Mouse (Mus musculus) ES-Bruce4 (cell line): ENCODE measurements at regions not wholly inside any gene's neighbourhood (a gene's known extent, or its start where the extent isn't known, plus 50 kb on each side); places are given as distances from the start of the nearest gene placed in this dataset.

Experiments
- H3K27ac ChIP-seq: 2 replicates; pipeline ENCODE4 v1.5.1; 2012; ENCODE audit warnings: low read length, inconsistent platforms; ENCODE audit not compliant: insufficient read depth
- H3K27me3 ChIP-seq: 2 replicates; pipeline ENCODE4 v1.6.1; 2012; ENCODE audit warnings: mild to moderate bottlenecking, low read length, inconsistent platforms; ENCODE audit not compliant: control insufficient read depth, poor library complexity, insufficient read depth, severe bottlenecking
- H3K36me3 ChIP-seq: 2 replicates; pipeline ENCODE4 v1.6.1; 2012; ENCODE audit warnings: inconsistent platforms, mild to moderate bottlenecking, low read length, moderate library complexity; ENCODE audit not compliant: control insufficient read depth, poor library complexity, insufficient read depth, severe bottlenecking
- H3K4me1 ChIP-seq: one replicate; pipeline ENCODE4 v1.8.1; 2011; ENCODE audit warnings: low read length; ENCODE audit not compliant: control insufficient read depth, insufficient read depth
- H3K4me3 ChIP-seq: 2 replicates; pipeline ENCODE4 v1.5.1; 2011; ENCODE audit warnings: low read depth, mild to moderate bottlenecking, low read length
- H3K9ac ChIP-seq: 2 replicates; pipeline ENCODE4 v1.6.1; 2012; ENCODE audit warnings: low read depth, mild to moderate bottlenecking, inconsistent platforms; ENCODE audit not compliant: poor library complexity, severe bottlenecking
- H3K9me3 ChIP-seq: replicated peaks from 2 replicates; pipeline ENCODE4 v1.6.1; 2012; ENCODE audit warnings: mild to moderate bottlenecking, low read length, inconsistent platforms; ENCODE audit not compliant: control insufficient read depth, poor library complexity, insufficient read depth, severe bottlenecking
- CTCF ChIP-seq: IDR thresholded peaks from one replicate; pipeline ENCODE4 v1.8.1; 2011; ENCODE audit warnings: low read depth, low read length
- EP300 ChIP-seq: IDR thresholded peaks from 2 replicates; pipeline ENCODE4 v1.6.1; 2011; ENCODE audit warnings: low read depth, low read length; ENCODE audit not compliant: insufficient read depth
- POLR2A ChIP-seq: IDR thresholded peaks from one replicate; pipeline ENCODE4 v1.8.1; 2011; ENCODE audit warnings: low read length; ENCODE audit not compliant: insufficient read depth

- Histone ChIP-seq H3K27me3 (no peaks in the 10 kb centered on the region), H3K4me1 (no peaks in the 10 kb centered on the region)
- no peak for TF ChIP-seq CTCF
- TF ChIP-seq POLR2A, result no peak
These were observed 52.2 kb upstream of the Tnfaip3 start for GRCm38 (mm10) chr10:19067623-19068022.

DNA sequence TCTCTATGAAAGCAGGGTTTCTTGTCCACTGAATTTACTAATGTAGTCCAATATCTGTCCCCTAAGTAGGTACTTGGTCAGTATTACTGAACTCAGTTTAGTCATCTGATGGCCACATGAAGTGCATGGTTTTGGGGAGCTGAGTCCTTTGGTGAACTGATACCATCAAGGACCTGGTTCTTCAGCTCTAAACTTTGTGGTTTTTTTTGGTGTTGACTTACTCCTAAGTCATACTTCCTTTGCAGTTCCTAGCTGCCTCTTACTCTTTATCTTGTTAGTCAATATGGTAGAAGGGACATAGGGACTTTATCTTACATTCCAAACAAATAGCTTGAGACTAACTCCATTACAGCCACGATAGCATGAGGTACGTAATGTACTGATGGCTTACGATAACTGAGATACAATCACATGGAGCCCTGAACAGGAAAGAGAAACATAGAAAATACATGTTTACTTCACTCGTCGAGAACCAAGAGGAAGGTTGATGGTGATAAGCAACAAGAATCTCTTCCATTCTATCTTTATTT is 51.4 kb upstream of the Tnfaip3 start:
- Histone ChIP-seq H3K9me3 (no peaks in the 10 kb centered on the region), H3K9ac (no peak overlapping the region), H3K27me3 (no peaks in the 10 kb centered on the region), H3K4me1 (no peaks in the 10 kb centered on the region), H3K4me3 (no peak overlapping the region), H3K36me3 (no peaks in the 10 kb centered on the region), H3K27ac (no peak overlapping the region)
- no peak for TF ChIP-seq CTCF
- TF ChIP-seq POLR2A, result no peak
- no peak for TF ChIP-seq EP300

More at GRCm38 (mm10) chr10:19067623-19068022, 52.2 kb upstream of the Tnfaip3 start:
- Histone ChIP-seq H3K36me3 (no peaks in the 10 kb centered on the region), H3K4me3 (no peak overlapping the region), H3K9ac (no peak overlapping the region), H3K9me3 (no peaks in the 10 kb centered on the region), H3K27ac (no peak overlapping the region)
